Mouse (Mus musculus) cerebellum, postnatal 4 days (tissue): Measurements from ENCODE around the gene Olfr286.
A peak's percentile ranks its signal among the peaks of the same experiment; 100 is the strongest.

Experiments
- DNase-seq, 2 experiments: peaks; one replicate each; pipeline ENCODE4 v3.0.0; 2022; ENCODE audit warnings: low spot score in 2 of 2, mixed read lengths in 1 of 2

The Olfr286 gene

GRCm38 (mm10) chr15:98234350-98234749, at the start of gene Olfr286:
TSS of gene Olfr286 (minus strand) at chr15:98234450.
- no peak for DNase-seq

DNA sequence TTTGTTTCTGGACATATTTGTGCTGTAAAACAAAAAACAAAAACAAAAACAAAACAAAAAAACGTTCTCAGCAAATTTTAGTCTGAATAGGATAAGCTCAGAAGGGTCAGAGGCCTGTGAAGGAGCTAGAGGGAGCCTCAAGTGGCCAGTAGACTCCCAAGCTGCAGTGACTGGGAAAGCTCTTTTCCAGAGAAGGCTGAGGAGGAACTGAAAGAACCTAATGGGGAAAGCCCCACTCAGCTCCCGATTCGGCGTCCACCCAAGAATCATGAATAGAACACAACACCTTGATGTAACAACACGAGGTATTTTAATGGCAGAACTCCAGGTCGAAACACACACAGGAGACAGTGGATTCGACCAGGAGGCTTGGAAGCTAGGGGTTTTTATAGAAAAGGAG, 23.5 kb upstream of the Olfr286 start:
- DNase-seq: no peak

GRCm38 (mm10) chr15:98257193-98257592, 22.9 kb upstream of the Olfr286 start, which contains the start of gene H1fnt:
TSS of gene H1fnt (minus strand) at chr15:98257293.
- DNase-seq: no peak

- peak in 1 of 2 experiments; percentile 5 for DNase-seq
These were observed 22.0 kb upstream of the Olfr286 start for GRCm38 (mm10) chr15:98256271-98256670.

GRCm38 (mm10) chr15:98235442-98235841, 1.2 kb upstream of the Olfr286 start:
- DNase-seq: no peak

DNA sequence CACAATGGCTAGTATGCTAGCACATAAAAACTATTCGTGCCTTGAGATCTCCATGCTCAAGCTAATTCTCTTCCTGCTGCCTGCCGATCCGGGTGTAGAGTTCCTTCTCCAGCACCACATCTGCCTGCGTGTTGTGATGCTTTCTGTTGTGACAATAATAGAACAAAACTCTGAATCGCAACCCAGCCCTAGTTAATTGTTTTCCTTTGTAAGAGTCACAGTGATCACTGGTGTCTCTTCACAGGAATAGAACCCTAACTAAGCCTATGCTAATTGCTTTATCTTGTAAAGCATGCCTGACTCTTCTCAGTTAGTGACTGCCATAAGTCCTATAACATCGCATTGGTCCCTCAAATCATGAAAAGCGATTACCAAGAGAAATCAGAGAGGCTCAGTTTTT, 8.2 kb downstream of the Olfr286 start:
- DNase-seq: no peak

GRCm38 (mm10) chr15:98225610-98226009, 8.6 kb downstream of the Olfr286 start:
- no peak for DNase-seq

DNA sequence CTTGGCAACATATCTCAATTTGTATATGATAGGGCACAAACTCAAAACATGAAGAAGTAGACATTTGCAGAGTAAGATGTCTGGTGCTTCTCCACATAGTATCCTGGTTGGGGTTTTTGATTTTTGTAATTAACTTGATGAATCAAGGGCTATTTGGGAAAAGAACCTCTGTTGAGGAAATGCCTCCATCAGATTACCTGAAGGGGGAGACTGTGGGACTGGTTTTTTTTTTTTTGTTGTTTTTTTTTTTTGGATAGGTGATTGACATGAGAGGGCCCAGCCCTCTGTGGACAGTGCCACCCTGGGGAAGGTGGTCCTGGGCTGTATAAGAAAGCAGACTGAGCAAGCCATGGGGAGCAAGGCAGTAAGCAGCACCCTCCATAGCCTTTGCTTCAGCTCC, 11.9 kb downstream of the Olfr286 start:
- no peak for DNase-seq

DNA sequence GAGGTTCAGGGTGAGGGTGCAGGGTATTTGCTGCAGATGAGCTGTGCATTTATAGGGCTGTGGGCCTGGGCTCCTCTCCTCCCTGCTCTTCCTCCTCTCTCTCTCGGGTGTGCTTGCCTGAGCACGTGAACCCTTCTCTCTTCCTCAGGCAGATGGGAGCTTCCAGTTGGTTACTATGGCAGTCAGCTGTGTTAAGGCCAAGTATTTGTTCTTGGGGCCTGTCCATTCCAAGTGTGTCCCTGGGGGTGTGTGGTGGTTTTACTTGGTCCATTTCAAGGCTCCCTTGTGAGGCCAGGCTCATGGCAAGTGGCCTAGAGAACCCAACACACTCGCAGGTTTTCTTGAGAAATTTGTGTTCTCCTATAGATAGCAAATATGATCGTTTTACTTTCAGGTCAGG, 13.4 kb downstream of the Olfr286 start, which contains the start of the genes Gm44579 and Olfr287:
Gene Gm44579, minus strand, starts transcription at position 101 of the 400 bp plus-strand sequence.
Gene Olfr287, minus strand, starts transcription at position 180 of the 400 bp plus-strand sequence.
- no peak for DNase-seq

DNA sequence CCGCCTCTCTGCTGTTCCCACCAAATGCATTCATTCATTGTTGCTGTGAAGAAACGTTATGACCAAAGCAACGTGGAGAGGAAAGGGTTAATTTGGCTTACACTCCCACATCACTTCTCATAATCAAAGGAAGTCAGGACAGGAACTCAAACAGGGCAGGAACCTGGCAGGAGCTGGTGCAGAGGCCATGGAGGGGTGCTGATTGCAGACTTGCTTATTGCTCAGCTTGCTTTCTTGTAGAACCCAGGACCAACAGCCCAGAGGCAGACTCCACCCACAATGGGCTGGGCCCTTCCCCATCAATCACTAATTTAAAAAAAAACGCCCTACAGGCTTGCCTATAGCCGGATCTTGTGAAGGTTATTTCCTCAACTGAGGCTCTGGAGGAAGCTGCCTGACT, 20.1 kb downstream of the Olfr286 start:
- no peak for DNase-seq

DNA sequence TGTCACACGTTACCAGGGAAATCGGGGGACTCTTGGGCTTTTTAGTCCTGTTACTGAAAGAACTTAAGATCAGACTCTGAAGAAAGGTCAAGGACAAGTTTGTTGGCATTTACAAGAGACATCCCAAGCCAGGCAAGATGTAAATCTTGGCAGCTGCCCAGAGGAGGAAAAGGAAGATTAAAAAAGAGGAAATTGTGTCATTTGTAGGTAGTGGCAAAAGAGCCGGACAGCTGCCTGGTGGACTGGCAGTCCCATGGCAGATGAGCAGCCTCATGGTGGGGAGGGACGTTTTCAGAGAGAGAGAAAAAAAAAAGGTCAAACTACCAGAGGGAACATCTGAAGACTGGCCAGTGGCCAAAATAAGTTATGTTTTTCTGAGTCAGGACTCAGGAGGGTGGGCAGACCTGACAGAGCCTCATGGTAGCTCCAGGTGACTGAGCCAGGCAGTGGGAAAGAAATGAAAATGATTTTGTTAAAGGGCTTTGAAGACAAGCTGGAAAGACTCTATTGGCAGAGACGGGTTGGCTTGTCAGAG, 20.8 kb downstream of the Olfr286 start:
- DNase-seq: no peak

DNA sequence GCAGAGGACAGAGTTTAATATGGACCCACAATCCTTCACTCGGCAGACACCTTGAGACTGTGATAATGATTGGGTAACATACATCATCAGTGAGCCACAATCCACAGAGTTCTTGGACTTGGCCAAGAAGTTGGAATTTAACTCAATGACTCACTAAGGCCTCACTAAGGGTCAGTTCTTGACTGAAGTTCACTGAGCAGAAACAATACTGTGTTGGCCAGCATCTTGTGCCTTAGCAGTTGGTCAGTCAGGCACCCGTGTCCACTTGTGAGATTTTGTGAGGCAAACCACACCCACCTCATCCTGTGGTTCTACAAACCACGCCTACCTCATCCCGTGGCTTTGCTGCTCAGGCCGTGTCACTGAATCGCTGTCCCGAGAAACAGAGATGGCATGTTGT, 24.6 kb downstream of the Olfr286 start:
- DNase-seq: no peak

DNA sequence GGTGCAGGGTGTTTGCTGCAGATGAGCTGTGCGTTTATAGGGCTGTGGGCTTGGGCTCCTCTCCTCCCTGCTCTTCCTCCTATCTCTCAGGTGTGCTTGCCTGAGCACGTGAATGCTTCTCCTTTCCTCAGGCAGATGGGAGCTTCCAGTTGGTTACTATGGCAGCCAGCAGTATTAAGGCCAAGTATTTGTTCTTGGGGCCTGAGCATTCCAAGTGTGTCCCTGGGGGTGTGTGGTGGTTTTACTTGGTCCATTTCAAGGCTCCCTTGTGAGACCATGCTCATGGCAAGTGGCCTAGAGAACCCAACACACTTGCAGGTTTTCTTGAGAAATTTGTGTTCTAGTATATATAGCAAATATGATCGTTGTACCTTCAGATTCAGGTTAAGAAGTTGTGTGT, 38.8 kb downstream of the Olfr286 start, which contains the start of gene Olfr288:
Gene Olfr288, minus strand, starts transcription at position 101 of the 400 bp plus-strand sequence.
- no peak for DNase-seq

DNA sequence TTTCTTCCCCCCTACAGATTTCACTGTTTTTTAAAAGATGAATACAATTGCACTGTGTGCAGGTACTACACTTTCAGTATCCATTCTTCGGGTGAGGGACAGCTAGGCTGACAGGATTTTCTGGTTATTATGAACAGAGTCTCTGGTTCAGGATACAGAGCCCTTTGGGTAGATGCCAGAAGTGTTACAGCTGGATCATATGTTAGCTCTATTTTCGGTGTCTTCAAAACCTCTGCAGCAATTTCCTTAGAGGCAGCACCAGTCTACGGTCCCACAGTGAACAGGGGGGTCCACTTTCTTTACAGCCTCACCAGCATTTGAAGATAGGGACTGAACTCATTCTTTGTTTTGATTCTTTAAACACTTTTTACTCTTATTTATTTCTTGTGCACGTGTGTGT, 49.8 kb downstream of the Olfr286 start:
- no peak for DNase-seq

GRCm38 (mm10) chr15:98181856-98182570, 52.2 kb downstream of the Olfr286 start:
- no peak for DNase-seq

GRCm38 (mm10) chr15:98181132-98181711, 53.0 kb downstream of the Olfr286 start:
- peak; percentile 84 to 93 for DNase-seq

- DNase-seq: no peak
These were observed 53.6 kb downstream of the Olfr286 start for GRCm38 (mm10) chr15:98180567-98181131.

GRCm38 (mm10) chr15:98177320-98177719, 56.9 kb downstream of the Olfr286 start:
- no peak for DNase-seq
